Mouse (Mus musculus) neural tube, embryonic 11.5 days (tissue): Measurements from ENCODE around the gene Tepsin. TPM values are rescaled to one million over a fixed set of nuclear protein-coding genes. Genes with fewer than 3 reads are reported as not detected.

Source experiments
- ATAC-seq: fragments of 200-750 bp; cut with Nextera tagmentation; 2 replicates; pipeline ENCODE4 v1.8.0; 2017; ENCODE audit warnings: moderate number of reproducible peaks, mild to moderate bottlenecking, moderate TSS enrichment, moderate library complexity; ENCODE audit not compliant: insufficient read depth, low FRiP score, low TSS enrichment
- DNase-seq: peaks from one replicate; pipeline ENCODE4 v3.0.0-alpha.2; 2015; ENCODE audit warnings: low spot score
- H3K27ac ChIP-seq: fragments of 300-500 bp; sonication (generic); 2 replicates; pipeline ENCODE4 v1.5.1; 2014; ENCODE audit warnings: low read depth, mild to moderate bottlenecking, low read length
- H3K27me3 ChIP-seq: fragments of 300-500 bp; sonication (generic); 2 replicates; pipeline ENCODE4 v1.6.1; 2014; ENCODE audit warnings: mild to moderate bottlenecking, low read length, mixed read lengths; ENCODE audit not compliant: control insufficient read depth, insufficient read depth
- H3K36me3 ChIP-seq: fragments of 300-500 bp; sonication (generic); 2 replicates; pipeline ENCODE4 v1.6.1; 2014; ENCODE audit warnings: mild to moderate bottlenecking, low read length, moderate library complexity, mixed read lengths; ENCODE audit not compliant: control insufficient read depth, insufficient read depth
- H3K4me1 ChIP-seq: fragments of 300-500 bp; sonication (generic); 2 replicates; pipeline ENCODE4 v1.6.1; 2014; ENCODE audit warnings: low read length, mixed read lengths; ENCODE audit not compliant: control insufficient read depth, insufficient read depth
- H3K4me2 ChIP-seq: fragments of 300-500 bp; sonication (generic); 2 replicates; pipeline ENCODE4 v1.6.1; 2014; ENCODE audit warnings: low read depth, mild to moderate bottlenecking, moderate library complexity
- H3K4me3 ChIP-seq: fragments of 300-500 bp; sonication (generic); 2 replicates; pipeline ENCODE4 v1.5.1; 2014; ENCODE audit warnings: low read depth, low read length
- H3K9ac ChIP-seq: fragments of 300-500 bp; sonication (generic); 2 replicates; pipeline ENCODE4 v1.6.1; 2014; ENCODE audit warnings: mild to moderate bottlenecking, low read length
- H3K9me3 ChIP-seq: fragments of 300-500 bp; sonication (generic); 2 replicates; pipeline ENCODE4 v1.6.1; 2016; ENCODE audit warnings: low read length; ENCODE audit not compliant: control insufficient read depth
- WGBS: fragments of 180-500 bp; shearing (Covaris S2); extraction: QIAGEN DNeasy Blood & Tissue Kit; methylation state at CpG from one replicate; pipeline ENCODE4 v1.1.7; 2014; 5-methylcytosine and 5-hydroxymethylcytosine counted together
- polyA plus RNA-seq: library from polyadenylated mRNA; unstranded; fragments of >200 nt; fragmentation: Nextera tagmentation; extraction: Ambion mirVana; gene quantifications from 2 replicates; pipeline ENCODE4 v1.2.1, GENCODE M21; 2014

Gene Tepsin
- polyA plus RNA-seq, 1 experiment from 2014 or later = 18.8 TPM

GRCm38 (mm10) chr11:120063326-120063725 lies 35.2 kb downstream of the Tepsin start:
- no peaks in the 10 kb centered on the region for H3K9me3 ChIP-seq
- H3K4me2 ChIP-seq = no peak overlapping the region
- H3K4me3 ChIP-seq = no peak overlapping the region
- no peak overlapping the region for H3K27ac ChIP-seq
- H3K36me3 ChIP-seq = peaks cover 15% of the 10 kb centered on the region
- H3K4me1 ChIP-seq = no peaks in the 10 kb centered on the region
- no peak overlapping the region for H3K9ac ChIP-seq
- ATAC-seq (no peak), DNase-seq (no peak)
- 88% methylated on average over 5 of the region's 5 CpGs for WGBS
- H3K27me3 ChIP-seq = no peaks in the 10 kb centered on the region

- 81% methylated on average over 8 of the region's 8 CpGs for WGBS
- ATAC-seq = no peak
- H3K4me2 ChIP-seq = no peak overlapping the region
These were observed 37.9 kb downstream of the Tepsin start for GRCm38 (mm10) chr11:120060634-120061033.

GRCm38 (mm10) chr11:120055953-120056732 lies 42.4 kb downstream of the Tepsin start:
- Histone ChIP-seq H3K27me3 (no peaks in the 10 kb centered on the region), H3K36me3 (no peaks in the 10 kb centered on the region), H3K4me2 (no peak overlapping the region), H3K9ac (no peak overlapping the region), H3K4me1 (peaks cover 2% of the 10 kb centered on the region; the same call in 1 of the 2 replicates), H3K4me3 (no peak overlapping the region), H3K27ac (no peak overlapping the region), H3K9me3 (no peaks in the 10 kb centered on the region)
- ATAC-seq (no peak), DNase-seq (no peak)
- 86% methylated on average over 12 of the region's 12 CpGs for WGBS

More at GRCm38 (mm10) chr11:120060634-120061033, 37.9 kb downstream of the Tepsin start:
- peak; percentile 7 for DNase-seq
- Histone ChIP-seq H3K4me1 (no peaks in the 10 kb centered on the region), H3K27me3 (no peaks in the 10 kb centered on the region), H3K27ac (no peak overlapping the region), H3K4me3 (no peak overlapping the region), H3K36me3 (peaks cover 5% of the 10 kb centered on the region; the same call in 1 of the 2 replicates), H3K9me3 (no peaks in the 10 kb centered on the region), H3K9ac (no peak overlapping the region)

- 90% methylated on average over 4 of the region's 4 CpGs for WGBS
- no peak for DNase-seq
- Histone ChIP-seq H3K36me3 (no peaks in the 10 kb centered on the region), H3K4me2 (no peak overlapping the region), H3K9me3 (no peaks in the 10 kb centered on the region), H3K27ac (no peak overlapping the region), H3K4me1 (peaks cover 2% of the 10 kb centered on the region; the same call in 1 of the 2 replicates), H3K9ac (no peak overlapping the region), H3K27me3 (peaks cover under 1% of the 10 kb centered on the region), H3K4me3 (no peak overlapping the region)
- ATAC-seq = no peak
These were observed 44.7 kb downstream of the Tepsin start for GRCm38 (mm10) chr11:120053846-120054245.

GRCm38 (mm10) chr11:120052274-120052673 lies 46.3 kb downstream of the Tepsin start:
- peaks cover 10% of the 10 kb centered on the region for H3K4me1 ChIP-seq
- no peaks in the 10 kb centered on the region for H3K9me3 ChIP-seq
- no peak overlapping the region for H3K4me3 ChIP-seq
- no peaks in the 10 kb centered on the region for H3K36me3 ChIP-seq
- no peak for DNase-seq
- H3K4me2 ChIP-seq = no peak overlapping the region
- H3K27me3 ChIP-seq = peaks cover 16% of the 10 kb centered on the region
- ATAC-seq = no peak
- no peak overlapping the region for H3K9ac ChIP-seq
- no peak overlapping the region for H3K27ac ChIP-seq
- WGBS = 80% methylated on average over 9 of the region's 9 CpGs

GRCm38 (mm10) chr11:120051124-120051811 lies 47.3 kb downstream of the Tepsin start:
- DNase-seq (no peak), ATAC-seq (no peak)
- peaks cover 19% of the 10 kb centered on the region for H3K27me3 ChIP-seq
- no peaks in the 10 kb centered on the region for H3K36me3 ChIP-seq
- no peak overlapping the region for H3K9ac ChIP-seq
- WGBS = 45% methylated on average over 14 of the region's 14 CpGs
- no peaks in the 10 kb centered on the region for H3K9me3 ChIP-seq
- H3K4me3 ChIP-seq = no peak overlapping the region
- no peak overlapping the region for H3K4me2 ChIP-seq
- H3K4me1 ChIP-seq = peaks cover 10% of the 10 kb centered on the region
- H3K27ac ChIP-seq = peak overlapping the region; percentile 39; the same call in 1 of the 2 replicates

GRCm38 (mm10) chr11:120049067-120049466 lies 49.5 kb downstream of the Tepsin start:
- Histone ChIP-seq H3K9me3 (no peaks in the 10 kb centered on the region), H3K27me3 (peaks cover 26% of the 10 kb centered on the region), H3K4me2 (no peak overlapping the region), H3K36me3 (no peaks in the 10 kb centered on the region), H3K4me3 (no peak overlapping the region), H3K4me1 (peaks cover 10% of the 10 kb centered on the region), H3K9ac (no peak overlapping the region), H3K27ac (no peak overlapping the region)
- DNase-seq = no peak
- ATAC-seq = no peak
- WGBS = 78% methylated on average over 8 of the region's 8 CpGs

- H3K9ac ChIP-seq = peak overlapping the region; percentile 26; the same call in 1 of the 2 replicates
- no peak overlapping the region for H3K27ac ChIP-seq
- H3K36me3 ChIP-seq = no peaks in the 10 kb centered on the region
- H3K27me3 ChIP-seq = peaks cover 26% of the 10 kb centered on the region
- DNase-seq = peak; percentile 73
- peak overlapping the region; percentile 98 for H3K4me2 ChIP-seq
- 2% methylated on average over 23 of the region's 23 CpGs for WGBS
- peak overlapping the region; percentile 65 for H3K4me3 ChIP-seq
- no peak for ATAC-seq
- peaks cover 10% of the 10 kb centered on the region for H3K4me1 ChIP-seq
- no peaks in the 10 kb centered on the region for H3K9me3 ChIP-seq
These were observed 50.3 kb downstream of the Tepsin start for GRCm38 (mm10) chr11:120048252-120048556.
